Mouse (Mus musculus): ENCODE data around the gene Rnase13.
"Not testable (repeated sequence)": the region's sequence is repeated elsewhere in the genome, so short reads cannot be mapped to it uniquely, and the experiment has no call there.

Gene Rnase13

GRCm38 (mm10) chr14:51922571-51922865, at the start of gene Rnase13:
Rnase13 (minus strand) TSS chr14:51922773.
- no peak for DNase-seq (ENCODE audit: low spot score)

- DNase-seq (ENCODE audit: low spot score), result no peak
Observed at GRCm38 (mm10) chr14:51967400-51967799, 44.8 kb upstream of the Rnase13 start.

GRCm38 (mm10) chr14:51960316-51960715, 37.7 kb upstream of the Rnase13 start:
- DNase-seq (ENCODE audit: low spot score), result no peak

- DNase-seq (ENCODE audit: low spot score), result no peak
Observed at GRCm38 (mm10) chr14:51943336-51943735, 20.8 kb upstream of the Rnase13 start.

GRCm38 (mm10) chr14:51942236-51942635, 19.7 kb upstream of the Rnase13 start:
- no peak for DNase-seq (ENCODE audit: low spot score)

GRCm38 (mm10) chr14:51941577-51941976, 19.0 kb upstream of the Rnase13 start:
- no peak for DNase-seq (ENCODE audit: low spot score)

GRCm38 (mm10) chr14:51940944-51941560, 18.5 kb upstream of the Rnase13 start:
- no peak for DNase-seq (ENCODE audit: low spot score)

GRCm38 (mm10) chr14:51939005-51939404, 16.4 kb upstream of the Rnase13 start:
- no peak for DNase-seq (ENCODE audit: low spot score)

- DNase-seq (ENCODE audit: low spot score), result no peak
Observed at GRCm38 (mm10) chr14:51932092-51933020, 9.8 kb upstream of the Rnase13 start.

- peak; percentile 28 for DNase-seq (ENCODE audit: low spot score)
Observed at GRCm38 (mm10) chr14:51930824-51931223, 8.3 kb upstream of the Rnase13 start.

GRCm38 (mm10) chr14:51929968-51930367, 7.4 kb upstream of the Rnase13 start:
- DNase-seq (ENCODE audit: low spot score), result no peak

- DNase-seq (ENCODE audit: low spot score), result no peak
Observed at GRCm38 (mm10) chr14:51929309-51929943, 6.9 kb upstream of the Rnase13 start.

- DNase-seq (ENCODE audit: low spot score), result not testable (repeated sequence)
Observed at GRCm38 (mm10) chr14:51926930-51927329, 4.4 kb upstream of the Rnase13 start.

- DNase-seq (ENCODE audit: low spot score), result no peak
Observed at GRCm38 (mm10) chr14:51923492-51923891, 919 bp upstream of the Rnase13 start.

- no peak for DNase-seq (ENCODE audit: low spot score)
Observed at GRCm38 (mm10) chr14:51922910-51923309, 337 bp upstream of the Rnase13 start.

GRCm38 (mm10) chr14:51921759-51922570, 608 bp downstream of the Rnase13 start:
- DNase-seq (ENCODE audit: low spot score), result no peak

GRCm38 (mm10) chr14:51918966-51919365, 3.6 kb downstream of the Rnase13 start:
- no peak for DNase-seq (ENCODE audit: low spot score)

GRCm38 (mm10) chr14:51918125-51918524, 4.4 kb downstream of the Rnase13 start, which contains the start of gene Tppp2:
Tppp2 (plus strand) TSS chr14:51918425.
- no peak for DNase-seq (ENCODE audit: low spot score)

- no peak for DNase-seq (ENCODE audit: low spot score)
Observed at GRCm38 (mm10) chr14:51916539-51916938, 6.0 kb downstream of the Rnase13 start.

- no peak for DNase-seq (ENCODE audit: low spot score)
Observed at GRCm38 (mm10) chr14:51915030-51915429, 7.5 kb downstream of the Rnase13 start.

GRCm38 (mm10) chr14:51913960-51914762, 8.4 kb downstream of the Rnase13 start, which contains the start of gene Ndrg2:
Ndrg2 (minus strand) TSS chr14:51914158.
- DNase-seq (ENCODE audit: low spot score), result peak; percentile 8
